Mouse (Mus musculus): Measurements from ENCODE around the gene Dpagt1. TPM values are rescaled to one million over a fixed set of nuclear protein-coding genes. Genes with fewer than 3 reads are reported as not detected.

The Dpagt1 gene
- polyA plus RNA-seq, 1 experiment from 2014 or later = 27.8 TPM

GRCm38 (mm10) chr9:44306532-44306931 lies 19.3 kb upstream of the Dpagt1 start:
- H3K4me1 ChIP-seq (replicated peaks; ENCODE audit: control insufficient read depth, insufficient read depth) = no peaks in the 10 kb centered on the region
- WGBS = 91% methylated on average over 6 of the region's 6 CpGs
- TF ChIP-seq EP300 (optimal IDR thresholded peaks at IDR 0.05) (no peak), CTCF (IDR thresholded peaks at IDR 0.05; ENCODE audit: low read depth) (no peak)
- ATAC-seq (ENCODE audit: low FRiP score, low TSS enrichment) (no peak), DNase-seq (ENCODE audit: low spot score) (no peak)
- no peak overlapping the region for H3K4me2 ChIP-seq (replicated peaks; ENCODE audit: low read depth)
- no peak overlapping the region for H3K4me3 ChIP-seq (ENCODE audit: low read depth, low read length)
- no peaks in the 10 kb centered on the region for H3K9me3 ChIP-seq (ENCODE audit: control insufficient read depth, low read length)
- peaks cover 5% of the 10 kb centered on the region for H3K36me3 ChIP-seq (ENCODE audit: control insufficient read depth, insufficient read depth, low read length)
- H3K9ac ChIP-seq (ENCODE audit: low read length) = no peak overlapping the region
- no peaks in the 10 kb centered on the region for H3K27me3 ChIP-seq (ENCODE audit: control insufficient read depth, insufficient read depth, low read length)
- no peak overlapping the region for H3K27ac ChIP-seq (replicated peaks)

- Histone ChIP-seq H3K9me3 (ENCODE audit: control insufficient read depth, low read length) (no peaks in the 10 kb centered on the region), H3K9ac (ENCODE audit: low read length) (no peak overlapping the region), H3K4me3 (ENCODE audit: low read depth, low read length) (no peak overlapping the region), H3K36me3 (ENCODE audit: control insufficient read depth, insufficient read depth, low read length) (peaks cover 1% of the 10 kb centered on the region), H3K27me3 (ENCODE audit: control insufficient read depth, insufficient read depth, low read length) (no peaks in the 10 kb centered on the region), H3K27ac (replicated peaks) (no peak overlapping the region), H3K4me2 (replicated peaks; ENCODE audit: low read depth) (no peak overlapping the region), H3K4me1 (replicated peaks; ENCODE audit: control insufficient read depth, insufficient read depth) (no peaks in the 10 kb centered on the region)
- DNase-seq (ENCODE audit: low spot score) (no peak), ATAC-seq (ENCODE audit: low FRiP score, low TSS enrichment) (no peak)
- TF ChIP-seq CTCF (IDR thresholded peaks at IDR 0.05; ENCODE audit: low read depth) = no peak
- no peak for TF ChIP-seq EP300 (optimal IDR thresholded peaks at IDR 0.05)
- 80% methylated on average over 2 of the region's 2 CpGs for WGBS
These were observed 18.6 kb upstream of the Dpagt1 start for GRCm38 (mm10) chr9:44307248-44307647.

- TF ChIP-seq CTCF (IDR thresholded peaks at IDR 0.05; ENCODE audit: low read depth) (no peak), EP300 (optimal IDR thresholded peaks at IDR 0.05) (no peak)
- no peak overlapping the region for H3K4me3 ChIP-seq (ENCODE audit: low read depth, low read length)
- H3K9ac ChIP-seq (ENCODE audit: low read length) = no peak overlapping the region
- ATAC-seq (ENCODE audit: low FRiP score, low TSS enrichment) (no peak), DNase-seq (ENCODE audit: low spot score) (no peak)
- H3K36me3 ChIP-seq (ENCODE audit: control insufficient read depth, insufficient read depth, low read length) = peaks cover 3% of the 10 kb centered on the region
- no peaks in the 10 kb centered on the region for H3K27me3 ChIP-seq (ENCODE audit: control insufficient read depth, insufficient read depth, low read length)
- no peaks in the 10 kb centered on the region for H3K4me1 ChIP-seq (replicated peaks; ENCODE audit: control insufficient read depth, insufficient read depth)
- no peaks in the 10 kb centered on the region for H3K9me3 ChIP-seq (ENCODE audit: control insufficient read depth, low read length)
- no peak overlapping the region for H3K4me2 ChIP-seq (replicated peaks; ENCODE audit: low read depth)
- no peak overlapping the region for H3K27ac ChIP-seq (replicated peaks)
- 58% methylated on average over 3 of the region's 3 CpGs for WGBS
These were observed 16.1 kb upstream of the Dpagt1 start for GRCm38 (mm10) chr9:44309756-44310155.

- Histone ChIP-seq H3K36me3 (ENCODE audit: control insufficient read depth, insufficient read depth, low read length) (peaks cover 13% of the 10 kb centered on the region), H3K4me3 (ENCODE audit: low read depth, low read length) (no peak overlapping the region), H3K27me3 (ENCODE audit: control insufficient read depth, insufficient read depth, low read length) (no peaks in the 10 kb centered on the region), H3K9ac (ENCODE audit: low read length) (0 out of 2 replicates have a peak overlapping the region, but pooled peaks have one; percentile 8), H3K9me3 (ENCODE audit: control insufficient read depth, low read length) (no peaks in the 10 kb centered on the region), H3K4me1 (replicated peaks; ENCODE audit: control insufficient read depth, insufficient read depth) (no peaks in the 10 kb centered on the region), H3K27ac (replicated peaks) (peak overlapping the region; percentile 71), H3K4me2 (replicated peaks; ENCODE audit: low read depth) (peak overlapping the region; percentile 21)
- 41% methylated on average over 10 of the region's 10 CpGs for WGBS
- DNase-seq (ENCODE audit: low spot score) = no peak
- 0 out of 2 replicates have a peak, but pooled peaks have one; percentile 2 for ATAC-seq (ENCODE audit: low FRiP score, low TSS enrichment)
- TF ChIP-seq CTCF (IDR thresholded peaks at IDR 0.05; ENCODE audit: low read depth) (no peak), EP300 (optimal IDR thresholded peaks at IDR 0.05) (no peak)
These were observed 15.1 kb upstream of the Dpagt1 start for GRCm38 (mm10) chr9:44310750-44311135.

- Histone ChIP-seq H3K4me1 (replicated peaks; ENCODE audit: control insufficient read depth, insufficient read depth) (no peaks in the 10 kb centered on the region), H3K27ac (replicated peaks) (peak overlapping the region; percentile 71), H3K27me3 (ENCODE audit: control insufficient read depth, insufficient read depth, low read length) (no peaks in the 10 kb centered on the region), H3K9ac (ENCODE audit: low read length) (no peak overlapping the region; the same call in 1 of the 2 replicates), H3K4me3 (ENCODE audit: low read depth, low read length) (no peak overlapping the region), H3K4me2 (replicated peaks; ENCODE audit: low read depth) (peak overlapping the region; percentile 21), H3K36me3 (ENCODE audit: control insufficient read depth, insufficient read depth, low read length) (peaks cover 18% of the 10 kb centered on the region), H3K9me3 (ENCODE audit: control insufficient read depth, low read length) (no peaks in the 10 kb centered on the region)
- ATAC-seq (ENCODE audit: low FRiP score, low TSS enrichment) (peak; percentile 67), DNase-seq (ENCODE audit: low spot score) (peak; percentile 44)
- peak; percentile 25; the same call in 1 of the 2 replicates for TF ChIP-seq CTCF (IDR thresholded peaks at IDR 0.05; ENCODE audit: low read depth)
- peak; percentile 53 for TF ChIP-seq EP300 (optimal IDR thresholded peaks at IDR 0.05)
- 21% methylated on average over 27 of the region's 27 CpGs for WGBS
These were observed 14.4 kb upstream of the Dpagt1 start for GRCm38 (mm10) chr9:44311136-44312134.
